Mouse (Mus musculus) cerebellum, adult (tissue): Measurements from ENCODE around the gene C77080.

Source experiments
- ATAC-seq: cut with Nextera tagmentation; 2 replicates; pipeline ENCODE4 v1.9.2; 2017; ENCODE audit warnings: mild to moderate bottlenecking, moderate library complexity, mixed read lengths; ENCODE audit not compliant: insufficient number of reproducible peaks, low FRiP score, low TSS enrichment

C77080 gene

DNA sequence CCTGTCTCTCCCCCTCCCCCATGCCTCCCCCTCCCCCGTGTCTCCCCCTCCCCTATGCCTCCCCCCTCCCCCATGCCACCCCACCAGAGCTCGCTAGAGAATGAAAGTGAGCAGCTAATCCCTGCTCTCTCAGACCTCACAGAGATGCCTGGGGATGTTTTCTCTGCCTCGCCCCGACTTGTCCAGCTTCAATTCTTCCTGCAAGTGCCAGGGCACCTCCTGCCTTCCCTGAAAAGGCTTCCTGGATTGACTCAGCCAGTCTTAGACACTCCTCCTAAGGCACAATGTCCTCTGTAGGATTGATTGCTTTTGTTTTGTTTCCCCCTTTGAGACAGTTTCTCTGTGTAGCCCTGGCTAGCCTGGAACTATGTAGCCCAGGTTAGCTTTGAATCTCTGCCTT lies at the start of gene C77080:
C77080 (minus strand) TSS at position 209 of the 400 bp plus-strand sequence.
- ATAC-seq, result no peak

GRCm38 (mm10) chr4:129307936-129308335 lies 46.7 kb upstream of the C77080 start:
- no peak for ATAC-seq

DNA sequence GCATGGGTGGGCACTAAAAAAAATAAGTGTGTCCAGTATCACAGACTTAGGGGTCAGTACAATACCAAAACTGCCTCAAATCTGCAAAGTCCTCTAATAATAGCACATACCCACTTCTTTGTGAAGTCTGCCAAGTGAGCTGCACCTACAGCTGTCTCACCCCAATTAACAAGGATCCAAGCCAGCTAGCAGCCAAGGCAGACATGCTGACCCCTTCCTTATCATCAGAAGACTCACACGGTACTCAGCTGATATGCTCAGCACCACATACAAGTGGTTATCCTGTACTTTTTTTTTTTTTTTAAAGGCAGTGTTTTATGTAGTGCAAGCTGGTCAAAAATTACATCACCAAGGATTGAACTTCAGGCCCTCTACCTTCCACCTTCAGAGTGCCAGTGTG lies 43.1 kb upstream of the C77080 start:
- ATAC-seq, result no peak

- no peak for ATAC-seq
Observed at GRCm38 (mm10) chr4:129303816-129304215, 42.6 kb upstream of the C77080 start.

DNA sequence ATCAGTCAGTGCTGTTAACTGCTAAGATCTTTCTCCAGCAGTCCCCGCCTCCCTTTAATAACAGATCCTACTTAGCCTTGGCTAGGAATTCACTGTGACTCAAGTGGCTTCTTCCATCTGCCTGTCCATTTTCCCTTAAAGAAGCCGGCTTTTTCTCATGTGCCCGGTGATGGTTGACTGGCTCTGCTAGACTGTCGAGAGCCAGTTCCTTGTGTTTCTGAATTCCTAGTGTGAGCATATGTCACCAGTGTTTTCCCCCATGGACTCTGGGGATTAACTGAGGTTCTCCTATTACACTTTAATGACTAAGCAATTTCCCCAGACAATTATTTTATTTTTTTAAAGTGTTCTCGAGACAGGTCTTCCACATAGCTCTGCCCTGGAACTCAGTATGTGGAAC lies 42.2 kb upstream of the C77080 start:
- no peak for ATAC-seq

DNA sequence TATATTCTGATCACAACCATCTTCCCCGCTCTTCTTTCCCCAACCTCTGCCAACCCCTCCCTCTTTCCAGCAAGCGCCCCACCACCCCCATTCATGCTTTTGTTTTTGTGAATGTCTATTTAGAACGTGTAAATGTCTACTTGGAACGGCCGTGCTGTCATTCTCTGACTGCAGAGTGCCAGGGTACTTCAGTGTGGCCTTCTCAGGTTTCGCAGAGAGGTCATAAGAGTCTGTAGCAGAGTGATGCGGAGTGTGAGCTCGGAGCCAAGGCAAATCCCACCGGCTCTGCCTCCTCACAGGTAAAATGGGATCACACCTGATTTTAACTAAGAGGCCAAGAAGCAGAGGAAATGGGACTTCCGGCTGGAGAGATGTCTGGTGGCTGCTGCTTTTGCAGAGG lies 37.9 kb upstream of the C77080 start:
- ATAC-seq, result no peak

DNA sequence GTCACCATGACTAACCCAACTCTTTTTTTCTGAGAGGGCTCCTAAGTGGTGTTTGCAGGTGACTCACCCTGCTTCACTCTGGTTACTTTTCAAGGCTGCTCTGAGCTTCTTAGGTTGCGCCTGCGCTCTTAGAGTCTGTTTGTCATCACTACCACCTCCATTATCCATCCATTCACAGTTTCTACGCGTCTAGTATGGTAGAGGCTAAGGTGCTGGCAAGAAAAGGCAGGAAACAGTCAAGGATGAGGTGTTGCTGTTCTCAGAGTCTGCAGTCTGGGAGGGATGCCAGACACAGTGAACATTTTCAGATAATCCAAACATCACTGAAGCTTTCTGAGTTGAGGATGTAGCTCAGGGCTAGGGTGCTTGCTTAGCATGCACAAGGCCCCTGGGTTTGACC lies 36.5 kb upstream of the C77080 start:
- ATAC-seq, result no peak

DNA sequence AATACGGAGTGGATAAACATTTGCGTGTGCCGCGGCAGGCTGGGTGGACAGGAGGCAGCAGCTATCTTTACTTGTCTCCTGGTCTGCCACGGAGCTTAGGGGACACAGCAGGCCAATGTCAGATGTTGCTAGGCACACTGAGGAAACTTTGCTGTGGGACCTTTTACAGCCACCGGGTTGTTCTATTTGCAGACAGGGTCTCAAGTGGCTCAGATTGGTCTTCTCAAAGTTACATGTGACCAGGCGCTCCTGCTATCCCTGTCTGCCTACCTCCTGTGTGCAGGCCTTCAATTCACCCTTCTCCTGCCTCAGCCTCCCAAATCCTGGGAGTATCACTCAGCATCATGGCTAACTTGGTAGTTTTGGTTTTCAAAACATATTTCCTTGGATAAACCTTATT lies 34.9 kb upstream of the C77080 start:
- no peak for ATAC-seq

GRCm38 (mm10) chr4:129295188-129295587 lies 34.0 kb upstream of the C77080 start:
- no peak for ATAC-seq

DNA sequence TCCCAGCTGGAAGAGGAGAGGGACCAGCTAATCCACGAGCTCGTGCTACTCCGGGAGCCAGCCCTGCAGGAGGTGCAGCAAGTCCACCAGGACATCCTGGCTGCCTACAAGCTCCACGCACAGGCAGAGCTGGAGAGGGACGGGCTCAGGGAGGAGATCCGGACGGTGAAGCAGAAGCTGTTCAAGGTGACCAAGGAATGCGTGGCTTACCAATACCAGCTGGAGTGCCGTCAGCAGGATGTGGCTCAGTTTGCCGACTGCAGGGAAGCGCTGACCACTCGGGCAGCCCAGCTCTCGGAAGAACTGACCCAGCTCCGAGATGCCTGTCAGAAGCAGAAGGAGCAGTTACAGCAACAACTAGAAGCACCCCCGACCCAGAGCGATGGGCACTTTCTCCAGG lies 32.5 kb upstream of the C77080 start:
- ATAC-seq, result no peak

DNA sequence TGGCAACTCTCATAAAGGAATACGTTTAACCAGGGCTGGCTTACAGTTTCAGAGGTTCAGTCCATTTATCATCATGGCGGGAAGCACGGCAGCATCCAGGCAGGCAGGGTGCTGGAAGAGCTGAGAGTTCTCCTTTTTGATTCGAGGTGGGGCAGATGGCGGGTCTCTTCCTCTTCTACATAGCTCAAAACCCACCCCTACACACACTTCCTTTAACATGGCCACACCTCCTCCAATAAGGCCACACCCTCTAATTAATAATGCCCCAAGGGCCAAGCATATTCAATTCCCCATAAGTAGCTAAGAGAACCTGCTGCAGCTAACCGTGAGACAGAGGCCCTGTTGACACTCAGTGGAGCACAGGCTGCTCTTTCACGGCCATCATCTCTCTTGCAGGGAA lies 31.6 kb upstream of the C77080 start:
- ATAC-seq, result no peak

DNA sequence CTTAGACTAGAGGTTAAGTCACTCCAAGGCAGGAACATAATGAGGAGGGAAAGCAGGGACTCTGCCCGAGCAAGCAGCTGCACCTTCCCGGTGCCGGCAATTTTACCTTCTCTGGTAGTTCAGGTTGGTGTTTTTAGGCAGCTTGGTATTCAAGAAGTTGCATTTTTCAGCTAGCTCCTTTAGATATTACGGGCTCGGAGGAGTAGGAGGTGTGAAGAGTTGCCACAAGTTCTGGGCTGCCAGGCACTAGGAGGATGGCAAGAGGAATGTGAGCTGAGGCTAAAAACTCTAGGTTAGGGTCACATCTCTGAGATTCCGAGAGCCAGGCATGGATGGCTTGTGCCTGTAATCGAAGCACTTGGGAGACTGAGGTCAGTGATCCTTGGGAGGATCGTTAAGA lies 28.5 kb upstream of the C77080 start:
- no peak for ATAC-seq

GRCm38 (mm10) chr4:129288067-129288466 lies 26.9 kb upstream of the C77080 start:
- ATAC-seq, result no peak

- no peak for ATAC-seq
Observed at GRCm38 (mm10) chr4:129287472-129287981, 26.3 kb upstream of the C77080 start, which contains the start of gene Sync. Sync (plus strand) TSS chr4:129287617.

DNA sequence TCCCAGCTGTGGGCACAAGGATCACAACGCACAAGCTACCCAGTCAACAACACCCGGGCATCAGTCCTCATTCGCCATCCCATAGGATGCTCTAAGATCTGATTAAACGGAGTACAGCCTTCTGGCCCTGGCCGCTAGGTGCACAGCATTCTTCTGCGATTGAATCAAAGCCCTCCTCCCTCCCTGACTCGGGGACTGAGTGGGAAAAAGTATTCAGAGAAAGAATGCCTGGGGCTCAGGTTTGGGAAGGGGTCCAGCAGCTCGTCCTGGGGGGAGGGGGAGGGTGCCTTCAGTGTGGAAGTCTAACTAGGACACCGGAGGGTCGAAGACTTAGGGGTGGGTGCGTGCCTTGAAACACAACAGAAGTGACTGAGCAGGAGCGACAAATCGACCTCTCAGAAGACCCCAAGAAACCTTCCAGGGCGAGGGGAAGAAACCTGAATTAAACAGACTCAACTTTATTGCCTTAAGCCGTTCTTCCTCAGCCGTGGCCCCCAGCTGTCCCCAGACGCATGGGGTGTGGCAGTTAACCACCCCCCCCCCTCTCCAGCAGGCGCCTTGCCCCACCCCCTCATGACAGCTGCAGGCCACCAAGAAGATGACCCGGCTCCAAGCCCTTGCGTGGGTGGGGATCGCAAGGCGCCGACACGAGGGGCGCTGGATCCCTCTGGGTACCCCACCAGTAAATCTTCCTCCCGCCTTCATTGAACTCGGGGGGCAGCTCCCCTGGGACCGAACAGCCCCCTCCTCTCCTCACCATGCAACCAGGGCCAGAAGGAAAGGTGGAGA lies 25.7 kb upstream of the C77080 start:
- no peak for ATAC-seq

- no peak for ATAC-seq
Observed at GRCm38 (mm10) chr4:129286001-129286682, 24.9 kb upstream of the C77080 start.

DNA sequence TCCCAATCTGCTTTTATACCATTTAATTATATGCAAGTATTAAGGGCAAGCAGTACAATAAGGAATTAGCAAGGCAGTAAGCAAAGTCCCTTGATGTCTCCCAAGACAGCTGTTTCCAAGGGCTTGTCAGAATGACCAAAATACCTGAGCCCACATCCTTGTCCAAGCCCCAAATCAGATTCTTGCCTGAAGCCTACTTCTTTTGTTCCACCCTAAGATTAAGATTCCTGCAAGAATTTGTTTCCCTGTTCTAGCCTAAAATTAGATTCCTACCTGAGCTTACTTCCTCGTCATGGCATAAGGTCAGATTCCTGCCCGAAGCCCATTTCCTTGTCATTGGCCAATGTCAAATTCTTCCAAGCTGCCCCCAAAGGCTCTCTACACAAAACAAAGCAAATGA lies 23.5 kb upstream of the C77080 start:
- ATAC-seq, result no peak

DNA sequence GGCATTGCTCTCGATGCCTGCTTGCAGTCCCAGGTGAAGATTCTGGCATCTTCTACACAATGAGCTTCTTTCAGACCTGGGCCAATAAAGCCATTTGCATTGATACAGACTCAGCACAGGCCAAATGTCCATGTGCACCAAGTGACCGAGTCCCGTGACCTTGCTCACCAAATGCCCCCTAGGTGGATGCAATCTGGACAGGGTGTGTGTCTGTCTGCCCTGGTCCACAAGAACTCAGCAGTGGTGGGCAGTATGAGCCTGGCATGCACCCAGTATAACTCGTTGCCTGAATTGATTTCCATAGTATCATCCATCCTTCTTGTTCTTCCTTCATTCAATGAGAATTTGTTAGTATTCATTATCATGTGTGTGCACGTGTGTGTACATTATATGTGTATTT lies 22.0 kb upstream of the C77080 start:
- ATAC-seq, result no peak

DNA sequence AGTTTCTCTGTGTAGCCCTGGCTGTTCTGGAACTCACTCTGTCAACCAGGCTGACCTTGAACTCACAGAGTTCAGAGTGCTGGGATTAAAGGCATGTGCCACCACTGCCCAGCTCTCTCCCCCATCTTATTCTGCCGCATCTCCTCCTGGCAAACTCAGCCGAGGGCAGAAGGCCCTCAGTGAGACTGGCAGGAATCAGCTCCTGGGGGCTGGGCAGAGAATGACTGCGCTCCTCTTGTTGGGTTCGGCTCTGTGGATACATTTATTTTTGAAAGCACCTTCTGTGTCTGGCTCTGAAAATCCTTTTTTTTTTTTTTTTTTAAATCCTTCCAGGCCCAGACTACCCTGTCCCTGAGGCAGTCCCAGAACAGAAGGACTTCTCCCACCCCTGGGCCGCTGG lies 21.6 kb upstream of the C77080 start:
- no peak for ATAC-seq

DNA sequence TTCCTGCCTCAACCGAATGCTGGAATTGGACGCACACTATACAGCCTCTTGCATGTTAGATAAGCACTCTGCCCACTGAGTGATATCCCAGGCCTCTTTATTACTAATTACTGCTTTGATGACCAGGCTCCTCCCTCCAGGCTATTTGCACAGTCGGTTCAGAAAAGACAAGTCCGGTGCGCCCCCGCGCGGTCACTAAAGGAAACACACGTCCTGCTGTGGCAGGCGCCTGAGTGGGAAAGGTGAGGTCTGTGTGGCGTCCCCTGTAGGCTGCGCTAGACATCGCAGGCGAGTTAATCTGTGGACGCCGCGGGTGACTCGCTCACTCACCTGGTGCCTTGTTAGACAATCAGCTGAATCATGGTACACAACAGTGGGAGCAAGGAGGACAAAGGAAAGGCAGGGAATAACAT lies 15.3 kb upstream of the C77080 start:
- ATAC-seq, result peak; percentile 45; the same call in 1 of the 2 replicates

DNA sequence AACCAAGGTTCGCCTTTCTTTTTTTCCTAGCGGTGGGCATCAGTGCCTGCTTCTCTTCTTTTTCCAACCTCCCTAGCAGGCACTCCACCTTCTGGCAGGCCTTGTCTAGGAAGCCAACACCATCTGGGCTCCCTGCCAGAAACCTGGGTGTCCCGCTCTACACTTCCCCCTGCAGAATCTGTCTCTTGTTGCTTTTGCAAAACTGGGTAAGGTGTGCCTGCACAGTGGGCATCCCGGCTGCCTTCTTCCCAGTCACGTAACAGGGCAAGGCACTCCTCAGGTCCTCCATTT lies 11.5 kb upstream of the C77080 start:
- peak; percentile 76 for ATAC-seq
